Mouse (Mus musculus): ENCODE results near the gene Ccdc102a. TPM values are rescaled to one million over a fixed set of nuclear protein-coding genes. Genes with fewer than 3 reads are reported as not detected.
"Not testable (repeated sequence)": the region's sequence is repeated elsewhere in the genome, so short reads cannot be mapped to it uniquely, and the experiment has no call there.

Ccdc102a gene
- polyA plus RNA-seq, 1 experiment: 0.02 TPM

DNA sequence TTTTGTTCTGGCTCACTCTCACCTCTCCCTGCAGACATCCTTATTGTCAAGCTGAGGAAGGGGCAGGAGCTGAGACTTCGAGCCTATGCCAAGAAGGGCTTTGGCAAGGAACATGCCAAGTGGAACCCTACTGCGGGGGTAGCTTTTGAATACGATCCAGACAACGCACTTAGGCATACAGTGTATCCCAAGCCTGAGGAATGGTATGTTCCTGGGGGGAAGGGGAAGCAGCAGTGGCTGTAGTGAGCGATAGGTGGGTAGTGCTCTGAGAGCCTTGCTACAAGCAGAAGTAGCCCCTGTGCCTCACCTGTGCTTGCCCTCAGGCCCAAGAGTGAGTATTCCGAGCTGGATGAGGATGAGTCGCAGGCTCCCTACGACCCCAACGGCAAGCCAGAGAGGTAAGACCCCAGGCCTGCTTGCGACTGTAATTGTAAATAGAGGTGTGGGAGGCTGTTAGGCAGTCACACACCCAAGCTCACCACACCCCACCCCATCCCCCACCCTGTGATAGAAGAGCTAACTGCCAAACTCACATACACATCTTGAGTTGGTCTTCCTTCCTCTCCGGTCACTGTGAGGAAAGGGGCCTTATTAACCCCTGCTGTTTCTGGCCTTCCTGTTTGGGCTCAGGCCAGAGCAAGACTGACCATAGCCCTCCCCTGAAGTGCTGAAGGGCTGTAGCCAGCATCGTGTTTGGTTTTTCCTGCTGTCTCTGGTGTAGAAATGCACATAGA, 55.2 kb downstream of the Ccdc102a start:
- Histone ChIP-seq H3K4me1 (ENCODE audit: control insufficient read depth) (peaks cover 79% of the 10 kb centered on the region), H3K36me3 (ENCODE audit: control insufficient read depth) (peaks cover 90% of the 10 kb centered on the region)

GRCm38 (mm10) chr8:94861352-94861910, 56.5 kb downstream of the Ccdc102a start:
- TF ChIP-seq TAL1 (IDR thresholded peaks at IDR 0.05; ENCODE audit: low read length): no peak
- TF ChIP-seq GATA1 (IDR thresholded peaks at IDR 0.05; ENCODE audit: low read length): no peak
- Histone ChIP-seq H3K9me3 (ENCODE audit: control insufficient read depth, low read length) (no peaks in the 10 kb centered on the region), H3K36me3 (ENCODE audit: control insufficient read depth) (peaks cover 77% of the 10 kb centered on the region), H3K27me3 (ENCODE audit: control insufficient read depth) (no peaks in the 10 kb centered on the region), H3K4me1 (ENCODE audit: control insufficient read depth) (peaks cover 76% of the 10 kb centered on the region), H3K4me3 (replicated peaks) (no peak overlapping the region)

More for the DNA sequence above, 55.2 kb downstream of the Ccdc102a start:
- Histone ChIP-seq H3K27me3 (ENCODE audit: control insufficient read depth) (no peaks in the 10 kb centered on the region), H3K9me3 (ENCODE audit: control insufficient read depth, low read length) (no peaks in the 10 kb centered on the region), H3K4me3 (replicated peaks) (no peak overlapping the region)
- no peak for TF ChIP-seq TAL1 (IDR thresholded peaks at IDR 0.05; ENCODE audit: low read length)
- TF ChIP-seq GATA1 (IDR thresholded peaks at IDR 0.05; ENCODE audit: low read length): no peak

GRCm38 (mm10) chr8:94857346-94858173, 60.3 kb downstream of the Ccdc102a start, which contains the start of gene Polr2c:
Gene Polr2c (plus strand): TSS chr8:94857450.
- H3K36me3 ChIP-seq (ENCODE audit: control insufficient read depth): peaks cover 68% of the 10 kb centered on the region
- peaks cover 42% of the 10 kb centered on the region for H3K4me1 ChIP-seq (ENCODE audit: control insufficient read depth)
- peak within 1 kb of the TSS; percentile 88 for H3K4me3 ChIP-seq (replicated peaks)
- H3K9me3 ChIP-seq (ENCODE audit: control insufficient read depth, low read length): no peaks in the 10 kb centered on the region
- H3K27me3 ChIP-seq (ENCODE audit: control insufficient read depth): no peaks in the 10 kb centered on the region
- TF ChIP-seq GATA1 (IDR thresholded peaks at IDR 0.05; ENCODE audit: low read length): no peak
- no peak for TF ChIP-seq TAL1 (IDR thresholded peaks at IDR 0.05; ENCODE audit: low read length)

DNA sequence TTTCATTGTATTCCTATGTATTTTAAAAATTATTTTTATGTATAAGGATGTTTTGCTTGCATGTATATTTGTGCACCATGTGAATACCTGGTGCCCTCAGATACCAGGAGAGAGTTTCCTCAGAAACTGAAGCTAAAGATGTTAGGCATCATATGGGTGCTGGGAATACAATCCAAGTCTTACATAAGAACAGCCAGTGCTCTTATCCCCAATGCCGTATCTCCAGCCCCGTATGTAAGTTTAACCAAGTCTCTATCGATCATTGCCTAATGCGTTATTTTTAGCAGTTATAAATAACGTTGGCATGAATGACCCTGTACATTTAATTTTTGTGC, 60.9 kb downstream of the Ccdc102a start:
- peak overlapping the region; percentile 88 for H3K4me3 ChIP-seq (replicated peaks)
- H3K36me3 ChIP-seq (ENCODE audit: control insufficient read depth): peaks cover 68% of the 10 kb centered on the region
- TF ChIP-seq GATA1 (IDR thresholded peaks at IDR 0.05; ENCODE audit: low read length) (no peak), TAL1 (IDR thresholded peaks at IDR 0.05; ENCODE audit: low read length) (no peak)
- H3K27me3 ChIP-seq (ENCODE audit: control insufficient read depth): no peaks in the 10 kb centered on the region
- H3K9me3 ChIP-seq (ENCODE audit: control insufficient read depth, low read length): no peaks in the 10 kb centered on the region
- peaks cover 37% of the 10 kb centered on the region for H3K4me1 ChIP-seq (ENCODE audit: control insufficient read depth)

GRCm38 (mm10) chr8:94854761-94855160, 63.1 kb downstream of the Ccdc102a start:
- H3K27me3 ChIP-seq (ENCODE audit: control insufficient read depth); H3K9me3 ChIP-seq (ENCODE audit: control insufficient read depth, low read length); H3K4me3 ChIP-seq (replicated peaks): not testable (repeated sequence)
- H3K4me1 ChIP-seq (ENCODE audit: control insufficient read depth): peaks cover 23% of the 10 kb centered on the region
- peaks cover 66% of the 10 kb centered on the region for H3K36me3 ChIP-seq (ENCODE audit: control insufficient read depth)

Other genes starting within 250 kb of the Ccdc102a start
- not detected in 2 replicates for gene Pllp, start 221.8 kb downstream of the Ccdc102a start, polyA plus RNA-seq (2012)
- 0.09 and 0.23 TPM in 2 replicates for gene Ccl22, start 172.5 kb downstream of the Ccdc102a start, polyA plus RNA-seq (2012)
- 0.01 TPM in 1 of 2 replicates, not detected in the other for gene Cx3cl1, start 146.1 kb downstream of the Ccdc102a start, polyA plus RNA-seq (2012)
- not detected in 2 replicates for gene Ccl17, start 107.6 kb downstream of the Ccdc102a start, polyA plus RNA-seq (2012)
- gene Coq9, start 79.8 kb downstream of the Ccdc102a start, polyA plus RNA-seq (2012): 6.4 and 9.5 TPM in 2 replicates
- 37.6 and 98.2 TPM in 2 replicates for gene Ciapin1, start 79.7 kb downstream of the Ccdc102a start, polyA plus RNA-seq (2012)
- 3.5 and 4.1 TPM in 2 replicates for gene Polr2c, start 60.6 kb downstream of the Ccdc102a start, polyA plus RNA-seq (2012)
- gene Dok4, start 41.8 kb downstream of the Ccdc102a start, polyA plus RNA-seq (2012): 11.8 and 12.5 TPM in 2 replicates
- gene Adgrg5, start 5.6 kb upstream of the Ccdc102a start, polyA plus RNA-seq (2012): 0.03 TPM in 1 of 2 replicates, not detected in the other
- 14.3 and 18.4 TPM in 2 replicates for gene Adgrg1, start 56.7 kb upstream of the Ccdc102a start, polyA plus RNA-seq (2012)
- gene Adgrg3, start 99.6 kb upstream of the Ccdc102a start, polyA plus RNA-seq (2012): 0.08 and 0.17 TPM in 2 replicates
- not detected in 2 replicates for gene Drc7, start 137.0 kb upstream of the Ccdc102a start, polyA plus RNA-seq (2012)
- 2.6 and 3.9 TPM in 2 replicates for gene Katnb1, start 163.1 kb upstream of the Ccdc102a start, polyA plus RNA-seq (2012)